Mouse (Mus musculus): ENCODE measurements around the gene Lsm4.

DNA sequence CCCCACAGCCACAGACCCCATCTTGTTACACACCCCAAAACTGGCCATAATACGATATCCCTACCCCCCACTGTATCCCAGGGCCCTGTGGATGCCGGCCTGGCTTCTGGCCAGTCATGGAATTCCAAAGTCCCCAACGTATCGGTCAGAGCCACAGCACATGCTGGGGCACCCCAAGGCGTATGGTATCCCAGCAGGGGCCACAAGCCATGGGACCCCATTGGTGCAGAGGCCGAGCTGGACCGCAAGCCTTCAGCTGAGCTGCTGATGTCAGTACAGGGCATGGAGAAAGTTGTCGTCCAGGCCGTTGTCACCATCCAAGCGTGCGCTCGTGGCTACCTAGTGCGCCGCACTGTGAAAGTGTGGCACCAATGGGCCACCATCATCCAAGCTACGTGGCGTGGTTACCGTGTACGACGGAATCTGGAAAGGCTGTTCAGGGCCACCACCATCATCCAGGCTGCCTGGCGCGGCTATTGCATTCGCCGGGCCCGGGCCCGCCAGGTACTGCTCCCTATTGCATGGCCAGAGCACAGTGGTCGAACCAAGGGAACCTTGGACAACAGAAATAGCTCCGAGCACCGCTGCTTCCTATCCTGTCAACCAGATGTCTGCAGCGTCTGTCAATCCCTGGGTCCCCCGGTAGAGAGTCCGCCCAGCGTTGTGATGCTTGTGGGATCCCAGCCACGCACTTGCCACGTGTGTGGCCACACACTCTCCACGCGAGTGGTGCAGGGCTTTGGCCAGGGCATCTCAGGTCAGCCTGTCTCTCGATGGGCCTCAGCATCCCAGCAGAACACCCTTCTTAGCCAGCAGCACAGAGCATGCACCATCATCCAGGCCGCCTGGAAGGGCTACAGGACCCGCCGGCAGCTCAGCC, 43.7 kb downstream of the Lsm4 start:
- no peak for TF ChIP-seq CTCF (IDR thresholded peaks at IDR 0.05; ENCODE audit: borderline replicate concordance, control insufficient read depth, extremely low read depth, insufficient read depth, low read length, poor library complexity)
- no peak for TF ChIP-seq POLR2A (IDR thresholded peaks at IDR 0.05; ENCODE audit: control insufficient read depth, extremely low read depth, insufficient read depth, low read length, poor library complexity)
